Mouse (Mus musculus) layer of hippocampus, adult 2 months (tissue): ENCODE data around the gene Comp. TPM values are rescaled to one million over a fixed set of nuclear protein-coding genes. Genes with fewer than 3 reads are reported as not detected.

Experiments used
- DNase-seq, 2 experiments: peaks; one replicate each; pipeline ENCODE4 v3.0.0; 2022; ENCODE audit warnings: low spot score in 2 of 2
- H3K27ac ChIP-seq: fragments of 200-600 bp; 2 replicates; pipeline ENCODE4 v1.8.1; 2022
- H3K4me3 ChIP-seq: fragments of 200-600 bp; 2 replicates; pipeline ENCODE4 v1.8.1; 2022; ENCODE audit warnings: mild to moderate bottlenecking
- CTCF ChIP-seq: fragments of 200-600 bp; conservative IDR thresholded peaks from 2 replicates; pipeline ENCODE4 v1.8.1; 2022; ENCODE audit warnings: antibody characterized with exemption, mild to moderate bottlenecking, moderate library complexity
- total RNA-seq, 2 experiments: library from RNA; stranded (reverse); gene quantifications; 2 replicates each; pipeline ENCODE4 v1.2.3; 2021

Gene Comp
- total RNA-seq, 2 experiments from 2014 or later: 0.29 to 0.56 TPM

- no peak for DNase-seq
- H3K27ac ChIP-seq: no peak overlapping the region
- TF ChIP-seq CTCF: peak; percentile 64
- H3K4me3 ChIP-seq: no peak overlapping the region
Observed at GRCm38 (mm10) chr8:70360769-70361168, 12.6 kb upstream of the Comp start.

- Histone ChIP-seq H3K27ac (no peak overlapping the region), H3K4me3 (no peak overlapping the region)
- TF ChIP-seq CTCF: no peak
- no peak for DNase-seq
Observed at GRCm38 (mm10) chr8:70361484-70362032, 11.8 kb upstream of the Comp start.

GRCm38 (mm10) chr8:70364066-70364465 lies 9.3 kb upstream of the Comp start:
- Histone ChIP-seq H3K4me3 (no peak overlapping the region), H3K27ac (no peak overlapping the region)
- DNase-seq: no peak
- TF ChIP-seq CTCF: no peak

- TF ChIP-seq CTCF: no peak
- no peak overlapping the region for H3K4me3 ChIP-seq
- H3K27ac ChIP-seq: no peak overlapping the region
- no peak for DNase-seq
Observed at GRCm38 (mm10) chr8:70366588-70366987, 6.8 kb upstream of the Comp start.

GRCm38 (mm10) chr8:70370476-70370875 lies 2.9 kb upstream of the Comp start:
- no peak overlapping the region for H3K4me3 ChIP-seq
- H3K27ac ChIP-seq: no peak overlapping the region
- DNase-seq: no peak
- no peak for TF ChIP-seq CTCF

GRCm38 (mm10) chr8:70371951-70372350 lies 1.4 kb upstream of the Comp start:
- Histone ChIP-seq H3K4me3 (no peak overlapping the region), H3K27ac (no peak overlapping the region)
- no peak for DNase-seq
- TF ChIP-seq CTCF: no peak

GRCm38 (mm10) chr8:70374318-70374927 lies 1.1 kb downstream of the Comp start:
- DNase-seq: peak in 1 of 2 experiments; percentile 47
- H3K4me3 ChIP-seq: peak overlapping the region; percentile 22; the same call in 1 of the 2 replicates
- no peak overlapping the region for H3K27ac ChIP-seq
- no peak for TF ChIP-seq CTCF

GRCm38 (mm10) chr8:70375212-70375859 lies 2.0 kb downstream of the Comp start:
- H3K4me3 ChIP-seq: no peak overlapping the region
- DNase-seq: no peak
- no peak overlapping the region for H3K27ac ChIP-seq

GRCm38 (mm10) chr8:70376275-70376741 lies 3.0 kb downstream of the Comp start:
- TF ChIP-seq CTCF: no peak
- no peak for DNase-seq
- Histone ChIP-seq H3K27ac (no peak overlapping the region), H3K4me3 (no peak overlapping the region)

More at GRCm38 (mm10) chr8:70375212-70375859, 2.0 kb downstream of the Comp start:
- TF ChIP-seq CTCF: no peak

- TF ChIP-seq CTCF: peak; percentile 39
- no peak overlapping the region for H3K27ac ChIP-seq
- DNase-seq: no peak
- no peak overlapping the region for H3K4me3 ChIP-seq
Observed at GRCm38 (mm10) chr8:70377049-70377448, 3.7 kb downstream of the Comp start.

- Histone ChIP-seq H3K4me3 (no peak overlapping the region), H3K27ac (peak overlapping the region; percentile 48; the same call in 1 of the 2 replicates)
- no peak for TF ChIP-seq CTCF
- DNase-seq: peak in 1 of 2 experiments; percentile 51
Observed at GRCm38 (mm10) chr8:70380069-70380468, 6.7 kb downstream of the Comp start.

- Histone ChIP-seq H3K27ac (no peak overlapping the region), H3K4me3 (no peak overlapping the region)
- peak; percentile 97 for TF ChIP-seq CTCF
Observed at GRCm38 (mm10) chr8:70383287-70383686, 9.9 kb downstream of the Comp start.

GRCm38 (mm10) chr8:70389678-70390077 lies 16.3 kb downstream of the Comp start:
- Histone ChIP-seq H3K4me3 (no peak overlapping the region), H3K27ac (no peak overlapping the region)
- DNase-seq: no peak
- no peak for TF ChIP-seq CTCF

More at GRCm38 (mm10) chr8:70383287-70383686, 9.9 kb downstream of the Comp start:
- peak; percentile 63 to 81 for DNase-seq

- no peak for DNase-seq
- Histone ChIP-seq H3K27ac (no peak overlapping the region), H3K4me3 (no peak overlapping the region)
- TF ChIP-seq CTCF: no peak
Observed at GRCm38 (mm10) chr8:70393087-70393486, 19.7 kb downstream of the Comp start.
